Mouse (Mus musculus) E14TG2a.4 (cell line): Measurements from ENCODE around the gene Map3k13.

Experiments
- CTCF ChIP-seq: conservative IDR thresholded peaks from 2 replicates; pipeline ENCODE4 v1.5.1; 2014; ENCODE audit warnings: low read length
- NANOG ChIP-seq: IDR thresholded peaks from 2 replicates; pipeline ENCODE4 v1.6.1; 2014; ENCODE audit warnings: borderline replicate concordance, low read length, mixed read lengths
- POU5F1 ChIP-seq: IDR thresholded peaks from 2 replicates; pipeline ENCODE4 v1.6.1; 2014; ENCODE audit warnings: low read length, borderline replicate concordance

GRCm38 (mm10) chr16:21848444-21848843 is 54.3 kb downstream of the Map3k13 start:
- TF ChIP-seq CTCF, result no peak
- TF ChIP-seq POU5F1, result no peak
- TF ChIP-seq NANOG, result no peak
